25 mouse cellular contexts compared by ENCODE assay signal in the genomic region with DNA sequence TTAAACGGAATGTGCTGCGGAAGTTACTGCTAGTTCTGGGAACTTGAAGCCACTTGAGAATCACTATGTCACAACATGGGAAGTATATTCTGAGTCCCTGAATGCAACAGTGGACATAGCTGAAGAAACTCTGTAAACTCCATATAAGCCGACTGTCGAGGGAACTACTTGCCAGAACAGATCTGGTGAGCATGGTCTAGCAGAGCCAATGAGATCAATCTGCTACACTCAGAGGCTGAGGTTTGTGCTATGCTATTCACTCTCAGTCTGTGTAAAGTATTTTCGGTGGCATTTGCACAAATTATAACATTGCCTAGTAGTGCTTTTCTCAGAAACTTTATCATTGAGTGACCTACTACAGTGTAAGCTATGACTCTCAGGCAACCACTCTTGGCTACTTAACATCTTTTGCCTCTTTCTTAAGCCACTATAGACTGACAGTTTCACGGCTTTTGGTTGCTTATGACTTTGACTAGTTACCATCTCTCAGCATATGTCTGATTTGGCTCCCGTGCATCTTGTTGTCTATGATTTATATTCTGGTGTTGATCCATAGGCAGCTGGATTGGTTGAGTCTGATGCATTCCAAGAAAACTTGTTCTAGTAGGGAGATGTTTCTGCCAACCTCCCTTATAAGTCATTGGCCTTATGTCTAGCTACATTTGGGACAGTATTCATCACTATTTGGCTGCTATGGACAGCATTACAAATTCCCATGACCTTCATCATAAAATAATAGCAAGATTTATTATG.
"Had no signal": no experiment of that assay in that cellular context is flagged by ENCODE, and none has a peak within 500 bp of the region (broad histone marks: within the 10 kb centered on the region; RNA-seq: fewer than 3 reads in every experiment).

No protein-coding gene starts in this region.

- H3K4me1 ChIP-seq: heart, embryonic 13.5 days; heart, embryonic 15.5 days; hindbrain, embryonic 13.5 days; hindbrain, embryonic 15.5 days; limb, embryonic 13.5 days; limb, embryonic 15.5 days; liver, embryonic 13.5 days; liver, embryonic 15.5 days had no signal

- ATAC-seq: hindbrain, postnatal 0 days; intestine, embryonic 16.5 days; liver, postnatal 0 days had no signal

- H3K36me3 ChIP-seq: heart, embryonic 13.5 days; heart, embryonic 15.5 days; hindbrain, embryonic 13.5 days; hindbrain, embryonic 15.5 days; limb, embryonic 13.5 days; limb, embryonic 15.5 days; liver, embryonic 13.5 days; liver, embryonic 15.5 days had no signal

- H3K27ac ChIP-seq: heart, adult 2 months; heart, embryonic 13.5 days; heart, embryonic 15.5 days; hindbrain, embryonic 13.5 days; hindbrain, embryonic 15.5 days; hindbrain, postnatal 0 days; limb, embryonic 13.5 days; limb, embryonic 15.5 days; liver, embryonic 13.5 days; liver, embryonic 15.5 days had no signal

- H3K4me2 ChIP-seq: heart, embryonic 11.5 days; heart, embryonic 13.5 days; heart, embryonic 15.5 days; hindbrain, embryonic 13.5 days; hindbrain, embryonic 15.5 days; limb, embryonic 13.5 days; limb, embryonic 15.5 days; liver, embryonic 13.5 days; liver, embryonic 15.5 days had no signal

- H3K9ac ChIP-seq: heart, embryonic 13.5 days; heart, embryonic 15.5 days; hindbrain, embryonic 13.5 days; hindbrain, embryonic 15.5 days; limb, embryonic 13.5 days; limb, embryonic 15.5 days; liver, embryonic 13.5 days; liver, embryonic 15.5 days; liver, postnatal 0 days had no signal

- H3K27me3 ChIP-seq: heart, embryonic 13.5 days; heart, embryonic 15.5 days; hindbrain, embryonic 13.5 days; hindbrain, embryonic 15.5 days; limb, embryonic 13.5 days; limb, embryonic 15.5 days; liver, embryonic 13.5 days; liver, embryonic 15.5 days had no signal

- DNase-seq: gastrocnemius, postnatal 14 days; gastrocnemius, postnatal 36 days; heart, adult 11 months; heart, adult 2 months; heart, postnatal 14 days; heart, postnatal 36 days; kidney, adult 11 months; kidney, adult 8-10 months; kidney, postnatal 14 days; kidney, postnatal 36 days; layer of hippocampus, adult 9-11 months; layer of hippocampus, postnatal 36 days; left cerebral cortex, postnatal 4 days; liver, embryonic 13.5 days; liver, postnatal 0 days had no signal

- H3K4me3 ChIP-seq: heart, adult 2 months; heart, embryonic 13.5 days; heart, embryonic 15.5 days; hindbrain, embryonic 13.5 days; hindbrain, embryonic 15.5 days; limb, embryonic 13.5 days; limb, embryonic 15.5 days; liver, embryonic 13.5 days; liver, embryonic 15.5 days had no signal

- H3K9me3 ChIP-seq: heart, embryonic 13.5 days; heart, embryonic 15.5 days; hindbrain, embryonic 13.5 days; hindbrain, embryonic 15.5 days; limb, embryonic 13.5 days; limb, embryonic 15.5 days; liver, embryonic 13.5 days; liver, embryonic 15.5 days had no signal
